Mouse (Mus musculus) c-Kit-positive CD71-negative TER-119-negative erythroid progenitor cells, embryonic 14.5 days (primary cell): ENCODE measurements at regions not wholly inside any gene's neighbourhood (a gene's known extent, or its start where the extent isn't known, plus 50 kb on each side); places are given as distances from the start of the nearest gene placed in this dataset.
A peak's percentile ranks its signal among the peaks of the same experiment; 100 is the strongest.

Experiments
- DNase-seq: peaks from one replicate; pipeline ENCODE4 v3.0.0-alpha.2; 2013; ENCODE audit warnings: low read depth

- no peak for DNase-seq
Measured at GRCm38 (mm10) chr2:9443103-9443502, 437.9 kb upstream of the 4930412O13Rik start.

GRCm38 (mm10) chr2:9445826-9446225, 435.2 kb upstream of the 4930412O13Rik start:
- DNase-seq, result no peak

DNA sequence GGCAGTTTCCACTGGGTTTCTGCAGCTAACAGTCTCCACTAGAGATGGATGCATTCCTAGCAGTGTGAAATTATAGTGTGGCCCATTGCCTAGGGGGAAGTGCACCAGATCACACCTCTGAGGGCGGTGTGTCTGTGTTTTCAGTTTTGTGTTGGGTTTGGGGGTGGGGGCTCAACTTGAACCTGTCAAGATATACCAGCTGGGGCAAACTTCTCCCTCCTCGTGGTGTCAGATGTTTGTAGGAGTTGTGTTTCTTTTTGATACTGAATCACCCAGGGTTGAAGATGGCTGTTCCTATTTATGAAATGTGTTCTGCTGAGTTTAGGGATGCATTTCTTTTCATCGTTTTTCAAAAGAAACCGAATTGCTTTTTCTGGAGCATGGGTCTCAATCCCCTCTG, 416.6 kb upstream of the 4930412O13Rik start:
- no peak for DNase-seq

- DNase-seq, result no peak
Measured at GRCm38 (mm10) chr2:9464818-9465217, 416.2 kb upstream of the 4930412O13Rik start.

GRCm38 (mm10) chr2:9467573-9467972, 413.5 kb upstream of the 4930412O13Rik start:
- DNase-seq, result no peak

DNA sequence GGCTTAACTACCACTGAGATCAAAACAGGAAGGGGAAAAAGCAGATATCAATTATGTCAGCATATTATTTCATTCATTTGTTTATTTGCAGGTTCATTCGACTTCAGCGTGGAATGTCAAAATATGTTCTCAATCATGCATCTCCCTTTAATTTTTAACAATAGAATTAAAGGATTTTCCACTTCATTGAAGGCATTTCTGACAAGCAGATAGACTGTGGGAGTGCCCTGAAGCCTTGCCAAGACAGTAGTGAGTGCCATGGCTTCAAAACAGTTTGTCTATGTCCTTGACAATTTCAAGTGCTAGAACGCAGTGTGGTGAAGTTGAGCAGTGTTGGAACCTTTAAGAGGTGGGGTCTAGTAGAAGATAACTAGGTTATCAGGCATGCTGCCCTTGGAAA, 412.4 kb upstream of the 4930412O13Rik start:
- no peak for DNase-seq

GRCm38 (mm10) chr2:9481678-9482345, 399.2 kb upstream of the 4930412O13Rik start:
- DNase-seq, result no peak

- DNase-seq, result no peak
Measured at GRCm38 (mm10) chr2:9487381-9487914, 393.6 kb upstream of the 4930412O13Rik start.

DNA sequence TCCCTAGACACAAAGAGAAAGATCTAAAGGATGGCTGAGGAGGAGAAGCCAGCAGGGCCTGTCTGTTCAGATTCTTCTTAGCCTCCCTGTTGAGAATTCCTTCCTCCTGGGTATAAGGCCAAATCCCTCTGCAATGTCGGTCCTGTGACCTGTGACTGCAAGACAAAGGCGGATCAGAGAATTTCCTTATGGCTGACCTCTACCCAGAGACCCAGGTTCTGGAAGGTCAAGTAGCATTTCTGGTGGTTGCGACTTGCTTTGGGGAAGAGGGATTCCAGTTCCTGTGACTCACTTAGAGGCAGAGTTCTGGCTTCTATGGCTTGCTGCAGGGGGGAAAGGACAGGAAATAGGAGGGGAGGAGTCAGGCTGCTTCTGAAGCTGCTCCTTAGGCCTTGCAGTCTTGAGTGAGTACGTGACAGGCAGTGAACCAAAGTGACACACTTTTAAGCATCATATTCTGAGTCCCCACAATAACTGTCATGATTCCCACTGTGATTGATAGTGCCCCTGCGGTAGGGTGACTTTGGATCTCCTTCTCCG, 387.4 kb upstream of the 4930412O13Rik start:
- no peak for DNase-seq

DNA sequence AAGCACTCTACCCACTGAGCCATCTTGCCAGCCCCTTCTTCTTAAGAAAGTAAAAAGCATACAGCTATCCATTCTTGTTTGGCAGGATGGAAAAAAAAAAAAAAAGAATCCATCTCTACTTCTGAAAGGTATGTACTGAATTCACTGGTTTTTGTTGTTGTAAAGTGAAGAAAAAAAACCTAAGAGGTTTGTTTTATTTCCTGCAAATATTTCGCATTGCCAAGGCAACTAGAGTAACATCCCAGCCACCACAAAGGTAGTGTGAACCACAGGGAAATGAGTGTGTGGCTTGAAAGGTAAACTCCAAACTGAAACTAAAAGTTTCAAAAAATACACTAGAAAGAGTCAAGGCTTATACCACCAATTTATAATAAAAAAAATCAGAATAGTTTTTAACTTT, 361.0 kb upstream of the 4930412O13Rik start:
- DNase-seq, result no peak

DNA sequence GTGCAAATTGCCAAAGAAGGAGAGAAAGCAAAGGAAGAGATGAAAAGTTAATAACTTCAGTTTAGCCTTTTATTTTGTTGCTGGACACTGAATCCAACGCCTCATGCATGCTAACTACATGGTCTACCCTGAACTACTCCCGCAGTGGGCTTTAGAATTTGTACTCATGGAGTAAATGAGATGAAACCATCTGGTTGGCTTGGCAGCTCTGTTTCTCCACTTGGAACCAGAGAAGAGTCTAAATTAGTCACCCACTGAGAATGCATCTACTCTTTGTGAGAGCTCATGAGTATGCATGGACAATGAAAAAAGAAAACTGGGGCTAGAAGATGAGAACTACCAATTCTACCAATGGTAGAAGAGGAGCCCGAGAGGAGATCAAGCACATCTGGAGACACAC, 355.1 kb upstream of the 4930412O13Rik start:
- DNase-seq, result no peak

DNA sequence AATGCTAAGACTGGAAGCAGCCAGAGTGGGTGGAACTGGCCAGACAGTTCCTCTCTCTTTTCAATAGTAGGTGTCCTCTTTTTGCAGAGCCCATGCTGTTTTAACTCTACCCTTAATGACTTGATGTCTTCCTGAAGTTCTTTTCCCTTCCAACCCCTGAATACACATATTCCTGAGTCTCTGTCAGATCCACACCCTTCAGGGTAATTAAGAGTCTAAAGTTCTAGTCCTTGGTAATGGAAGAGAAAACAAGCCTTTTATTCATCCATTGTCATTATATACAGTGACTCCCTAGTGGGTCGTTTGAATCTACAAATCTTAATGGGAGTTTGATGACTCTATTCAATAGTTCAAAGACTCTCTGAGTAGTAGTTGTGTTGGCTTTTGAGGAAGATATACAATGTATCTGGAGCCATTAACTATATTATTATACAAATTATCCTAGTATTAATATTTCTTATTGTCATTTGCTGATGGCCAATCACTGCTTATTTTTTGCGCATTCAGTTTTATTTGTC, 345.9 kb upstream of the 4930412O13Rik start:
- DNase-seq, result no peak

DNA sequence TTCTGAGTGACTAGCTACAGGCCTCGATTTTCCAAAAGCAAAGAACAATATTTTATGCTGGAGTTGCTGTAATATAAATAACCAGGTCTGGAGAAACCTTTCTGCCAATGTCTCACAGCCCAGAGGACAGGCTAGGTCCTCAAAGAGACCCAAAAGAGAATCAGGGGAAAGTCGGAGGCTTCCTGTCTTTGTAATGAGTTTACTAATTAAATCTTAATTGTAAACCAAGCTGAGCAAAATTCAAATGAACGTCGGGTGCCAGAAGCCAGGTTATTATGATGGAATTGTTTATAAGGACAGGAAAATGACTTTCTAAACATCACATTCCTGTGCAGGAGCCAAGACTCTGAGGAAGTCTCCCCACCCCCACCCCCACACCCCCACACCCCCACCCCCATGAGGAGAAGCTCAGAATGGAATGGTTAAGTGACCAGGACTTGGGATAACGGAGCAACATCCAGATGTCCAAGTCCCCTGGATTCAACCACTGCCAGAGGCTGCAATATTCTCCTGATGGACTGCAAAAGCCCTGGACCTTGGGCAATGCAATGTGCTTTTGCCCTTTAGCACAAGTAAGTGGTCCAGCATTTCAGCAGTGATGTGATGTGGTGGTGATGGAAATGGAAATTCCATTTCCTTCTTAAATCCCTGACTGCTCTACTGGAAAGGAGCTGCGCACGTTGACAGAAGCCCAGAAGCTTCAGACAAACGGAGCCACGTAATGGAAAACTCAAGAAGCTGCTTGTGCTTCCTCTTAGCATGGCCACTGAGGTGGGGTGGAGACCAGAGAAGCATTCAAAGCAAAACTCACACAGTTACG, 333.1 kb upstream of the 4930412O13Rik start:
- no peak for DNase-seq

DNA sequence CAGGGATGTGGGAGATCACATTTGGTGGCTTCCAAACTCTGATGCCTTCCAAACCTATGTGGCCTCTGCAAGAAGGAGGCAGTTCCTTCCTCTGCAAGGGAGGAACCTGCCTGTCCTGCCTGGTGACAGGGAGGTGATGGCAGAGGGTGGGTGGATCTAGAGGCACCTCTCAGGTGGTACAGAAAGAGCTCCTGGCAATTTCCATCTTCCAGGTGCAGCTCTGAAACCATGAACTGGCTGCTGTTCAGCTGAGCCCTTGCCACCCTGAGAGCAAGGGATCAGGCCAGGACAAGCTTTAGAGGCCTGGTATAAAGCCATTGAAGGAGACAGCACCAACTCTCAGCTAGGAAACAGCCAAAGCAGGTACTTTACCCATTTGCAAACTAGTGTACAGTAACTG, 327.7 kb upstream of the 4930412O13Rik start:
- DNase-seq, result no peak

- DNase-seq, result no peak
Measured at GRCm38 (mm10) chr2:9564487-9565043, 316.5 kb upstream of the 4930412O13Rik start.

DNA sequence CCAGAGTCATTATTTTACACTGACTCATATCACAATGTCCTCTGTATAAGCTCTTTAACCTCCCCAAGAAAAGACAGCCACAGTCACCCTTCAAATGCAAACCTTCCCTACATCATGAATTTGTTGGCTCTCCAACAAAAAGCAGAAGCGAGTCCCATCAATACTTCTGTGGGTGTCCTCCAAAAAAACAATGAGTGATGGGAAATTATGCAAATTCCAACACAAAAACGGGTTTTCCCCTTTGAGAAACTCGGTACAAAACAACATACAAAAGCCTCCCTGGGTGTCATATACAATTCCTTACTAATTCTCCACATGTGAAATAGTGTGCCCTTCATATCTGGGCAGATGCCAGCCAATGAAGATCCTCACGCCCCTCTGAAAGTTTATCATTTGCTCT, 311.8 kb upstream of the 4930412O13Rik start:
- no peak for DNase-seq

DNA sequence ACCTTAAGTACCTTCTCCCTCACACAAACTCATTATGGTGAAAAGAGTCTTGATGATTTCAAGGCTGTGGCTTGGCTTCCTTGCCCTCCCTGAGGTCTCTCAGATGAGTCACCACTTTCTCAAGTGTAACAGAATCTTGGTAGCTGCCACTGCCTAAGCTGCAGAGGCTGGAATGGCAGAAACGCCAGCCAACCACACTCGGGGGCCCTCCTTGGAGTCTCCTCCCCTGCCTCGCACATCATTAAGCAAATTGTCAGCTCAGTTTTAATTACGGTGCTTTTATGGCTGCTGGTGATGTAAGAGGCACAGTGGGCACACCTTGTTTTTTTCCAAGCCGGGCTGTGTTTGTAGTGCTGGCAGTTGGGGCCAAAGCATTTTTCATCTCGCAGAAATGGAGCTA, 306.9 kb upstream of the 4930412O13Rik start:
- DNase-seq, result no peak

- DNase-seq, result no peak
Measured at GRCm38 (mm10) chr2:9574651-9575050, 306.4 kb upstream of the 4930412O13Rik start.

DNA sequence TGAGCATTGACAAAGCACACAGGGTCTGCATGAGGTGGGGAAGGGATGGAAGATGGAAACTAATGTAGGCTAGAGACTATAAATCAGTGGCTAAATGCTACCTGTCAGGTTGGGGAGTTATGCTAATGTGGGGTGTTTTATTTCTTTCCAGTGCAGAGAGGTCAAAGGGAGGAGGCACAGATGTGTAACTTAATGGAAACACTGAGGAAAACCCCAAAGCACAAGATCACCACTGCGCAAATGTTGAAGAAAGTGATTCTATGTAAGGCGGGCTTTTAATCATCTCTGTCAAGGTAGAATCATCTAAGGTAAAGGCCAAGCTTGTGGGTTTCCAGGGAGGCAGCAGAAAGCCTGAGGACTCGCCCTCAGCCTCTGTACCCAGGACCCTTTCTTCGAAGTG, 303.2 kb upstream of the 4930412O13Rik start:
- DNase-seq, result no peak

DNA sequence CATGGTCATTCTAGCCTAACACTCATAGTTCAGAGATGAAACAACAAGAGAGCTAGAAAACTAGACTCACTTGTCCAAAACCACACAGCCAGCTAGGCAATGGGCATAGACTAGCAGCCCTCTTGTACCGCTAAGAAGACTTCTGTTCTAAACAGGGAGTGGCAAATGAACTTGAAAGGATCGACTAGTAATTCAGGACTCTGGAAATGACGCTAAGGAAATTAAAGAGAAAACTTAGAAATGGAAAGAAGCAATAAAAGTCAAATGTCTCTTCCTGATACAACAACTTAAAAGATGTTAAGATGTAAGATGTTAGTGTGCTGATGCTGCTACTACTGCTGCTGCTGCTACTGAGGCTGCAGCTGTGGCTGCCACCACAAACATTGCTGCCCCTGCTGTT, 293.7 kb upstream of the 4930412O13Rik start:
- DNase-seq, result no peak

- no peak for DNase-seq
Measured at GRCm38 (mm10) chr2:9589200-9589599, 291.9 kb upstream of the 4930412O13Rik start.

DNA sequence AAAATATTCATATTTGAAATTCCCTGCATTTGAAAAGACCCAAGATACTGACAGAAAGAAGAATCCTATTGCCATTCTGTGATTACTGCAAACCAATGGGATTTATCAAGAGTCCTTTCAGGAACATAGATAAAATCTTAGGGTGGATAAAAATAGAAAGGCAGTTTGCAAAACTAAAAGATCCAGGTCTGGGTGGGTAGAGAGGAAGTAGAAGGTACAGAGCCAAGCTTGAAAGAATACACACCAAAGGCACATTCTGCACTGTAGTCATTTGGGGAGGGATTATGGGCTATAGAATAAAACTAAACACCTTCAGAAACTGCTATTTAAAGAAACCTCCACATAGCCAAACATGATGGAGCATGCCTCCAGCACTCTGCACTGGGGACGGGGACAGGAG, 288.5 kb upstream of the 4930412O13Rik start:
- no peak for DNase-seq

GRCm38 (mm10) chr2:9593931-9594330, 287.1 kb upstream of the 4930412O13Rik start:
- peak; percentile 34 for DNase-seq
